Mouse (Mus musculus): Measurements from ENCODE around the gene Xirp1. TPM values are rescaled to one million over a fixed set of nuclear protein-coding genes. Genes with fewer than 3 reads are reported as not detected.
A peak's percentile ranks its signal among the peaks of the same experiment; 100 is the strongest.
"Not testable (repeated sequence)": the region's sequence is repeated elsewhere in the genome, so short reads cannot be mapped to it uniquely, and the experiment has no call there.

Gene Xirp1
- total RNA-seq, 4 experiments from 2014 or later = 68.7 to 171 (median 104) TPM

- DNase-seq (ENCODE audit: low spot score in 2 of 2) = peak; percentile 70 to 71
Observed at GRCm38 (mm10) chr9:120020285-120020890, 3.0 kb downstream of the Xirp1 start.

GRCm38 (mm10) chr9:120016956-120017355 lies 6.4 kb downstream of the Xirp1 start:
- no peak for DNase-seq (ENCODE audit: low spot score in 2 of 2)

- DNase-seq (ENCODE audit: low spot score in 2 of 2) = no peak
Observed at GRCm38 (mm10) chr9:120014828-120015227, 8.6 kb downstream of the Xirp1 start.

- no peak for DNase-seq (ENCODE audit: low spot score in 2 of 2)
Observed at GRCm38 (mm10) chr9:120013251-120013820, 10.1 kb downstream of the Xirp1 start.

GRCm38 (mm10) chr9:120012781-120013180 lies 10.6 kb downstream of the Xirp1 start:
- DNase-seq (ENCODE audit: low spot score in 2 of 2) = no peak

DNA sequence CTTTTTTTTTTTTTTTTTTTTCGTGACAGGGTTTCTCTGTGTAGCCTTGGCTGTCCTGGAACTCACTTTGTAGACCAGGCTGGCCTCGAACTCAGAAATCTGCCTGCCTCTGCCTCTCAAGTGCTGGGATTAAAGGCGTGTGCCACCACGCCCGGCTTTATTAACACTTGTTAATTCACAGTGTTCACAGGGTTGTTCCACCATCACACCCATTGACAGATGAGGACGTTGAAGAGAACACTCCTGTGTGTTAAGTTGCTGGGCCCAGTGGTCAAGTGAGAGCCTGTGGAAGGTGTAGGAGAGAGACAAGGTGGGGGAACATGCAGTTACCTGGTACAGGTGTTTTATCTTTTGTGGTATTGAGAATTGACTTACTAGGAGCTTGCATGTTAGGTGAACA lies 11.2 kb downstream of the Xirp1 start:
- DNase-seq (ENCODE audit: low spot score in 2 of 2) = not testable (repeated sequence)

DNA sequence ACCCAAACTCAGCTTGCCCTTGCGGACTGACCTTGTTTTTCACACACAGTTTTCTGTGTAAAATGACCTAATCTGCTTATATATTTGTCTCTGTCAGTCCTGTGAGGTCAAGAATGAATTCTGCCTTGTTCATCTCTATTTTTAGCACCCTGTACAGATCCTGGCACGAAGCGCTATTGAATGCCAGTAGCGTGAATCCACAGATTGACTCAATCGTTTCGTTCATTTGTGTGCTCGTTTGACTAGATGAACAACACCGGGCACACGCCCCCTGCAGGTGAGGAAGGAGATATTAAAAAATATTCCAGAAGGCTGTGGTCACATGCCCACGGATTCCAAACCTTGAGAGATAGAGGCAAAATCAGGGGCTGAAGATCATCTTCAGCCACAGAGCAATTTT lies 11.9 kb downstream of the Xirp1 start:
- DNase-seq (ENCODE audit: low spot score in 2 of 2) = peak; percentile 42 to 56

GRCm38 (mm10) chr9:120010781-120011511 lies 12.5 kb downstream of the Xirp1 start:
- peak; percentile 96 to 97 for DNase-seq (ENCODE audit: low spot score in 2 of 2)

DNA sequence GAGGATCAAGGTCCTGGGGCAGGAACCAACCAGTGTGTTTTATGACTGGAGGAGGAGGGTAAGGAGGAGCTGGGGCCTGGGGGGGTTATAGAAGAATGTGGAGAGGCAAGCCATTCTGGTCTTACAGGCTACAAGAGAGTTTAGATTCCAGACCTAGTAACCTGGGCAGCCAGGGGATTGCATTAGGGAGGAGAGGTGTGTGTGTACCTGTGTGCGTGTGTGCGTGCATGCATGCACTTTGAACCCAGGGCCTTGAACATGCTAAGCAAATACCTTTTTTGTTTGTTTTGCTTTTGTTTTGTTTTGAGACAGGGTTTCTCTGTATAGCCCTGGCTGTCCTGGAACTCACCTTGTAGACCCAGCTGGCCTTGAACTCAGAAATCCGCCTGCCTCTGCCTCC lies 13.5 kb downstream of the Xirp1 start:
- DNase-seq (ENCODE audit: low spot score in 2 of 2) = no peak

DNA sequence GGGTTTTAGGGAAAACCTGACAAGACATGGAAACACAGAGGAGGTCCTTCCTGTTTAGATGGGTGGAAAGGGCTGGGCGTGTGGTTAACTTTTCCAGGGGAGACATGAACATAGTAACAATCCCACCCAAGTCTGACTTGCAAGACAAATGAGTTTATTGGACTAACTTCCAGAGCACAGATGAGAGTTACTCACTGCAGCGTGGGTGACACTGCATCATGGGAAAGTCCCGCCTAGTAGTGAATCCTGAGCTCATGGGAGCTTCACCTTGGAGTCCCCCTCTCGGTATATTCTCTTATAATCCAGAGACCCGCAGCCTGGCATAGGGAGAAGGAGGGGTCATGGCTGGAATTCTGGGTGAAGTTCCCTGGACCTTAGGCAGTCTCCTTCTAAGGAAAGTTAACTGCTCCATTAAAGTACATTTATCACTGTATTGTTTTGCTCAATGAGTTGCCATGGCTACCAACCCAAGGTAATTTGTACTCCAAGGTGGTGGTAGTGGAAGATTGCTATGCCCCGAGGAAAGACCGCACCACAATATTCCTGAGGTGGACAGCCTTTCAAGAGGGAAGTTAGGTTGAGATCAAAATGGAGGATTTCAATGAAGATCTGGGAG lies 14.1 kb downstream of the Xirp1 start:
- DNase-seq (ENCODE audit: low spot score in 2 of 2) = no peak

DNA sequence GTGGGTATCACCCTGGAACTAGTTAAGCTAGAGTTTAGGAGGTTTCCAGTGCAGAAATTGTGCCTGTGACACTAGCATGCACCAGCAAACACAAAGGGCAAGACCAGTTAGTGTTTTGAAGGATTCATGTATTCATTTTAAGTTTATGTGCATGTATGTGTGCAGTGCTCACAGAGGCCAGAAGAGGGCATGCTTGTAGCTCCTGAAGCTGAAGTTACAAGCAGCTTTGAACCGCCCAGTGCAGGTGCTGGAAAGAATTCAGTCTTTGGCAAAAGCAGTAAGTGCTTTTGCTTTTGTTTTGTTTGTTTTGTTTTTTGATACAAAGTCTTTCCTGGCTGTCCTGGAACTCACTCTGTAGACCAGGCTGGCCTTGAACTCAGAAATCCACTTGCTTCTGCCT lies 15.6 kb downstream of the Xirp1 start:
- DNase-seq (ENCODE audit: low spot score in 2 of 2) = no peak

GRCm38 (mm10) chr9:120005936-120006335 lies 17.5 kb downstream of the Xirp1 start:
- no peak for DNase-seq (ENCODE audit: low spot score in 2 of 2)

DNA sequence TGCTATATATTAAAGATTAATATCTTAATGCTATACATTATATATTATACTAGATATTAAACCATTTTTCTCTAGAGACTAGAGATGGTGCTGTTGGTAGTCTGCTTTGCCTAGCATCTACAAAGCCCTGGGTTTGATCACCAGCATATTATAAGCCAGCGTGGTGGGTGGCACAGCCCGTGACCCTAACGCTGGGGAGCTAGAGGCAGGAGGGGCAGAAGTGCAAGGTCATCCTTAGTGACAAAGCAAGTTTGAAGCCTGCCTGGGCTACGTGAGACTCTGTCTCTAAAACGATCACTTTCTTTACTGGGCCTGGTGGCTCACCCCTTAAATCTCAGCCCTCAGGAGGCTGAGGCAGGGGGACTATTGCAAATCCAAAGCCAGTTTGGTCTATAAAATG lies 20.5 kb downstream of the Xirp1 start:
- DNase-seq (ENCODE audit: low spot score in 2 of 2) = no peak

- DNase-seq (ENCODE audit: low spot score in 2 of 2) = peak; percentile 75 to 78
Observed at GRCm38 (mm10) chr9:120001945-120002725, 21.3 kb downstream of the Xirp1 start.

- DNase-seq (ENCODE audit: low spot score in 2 of 2) = no peak
Observed at GRCm38 (mm10) chr9:120000761-120001160, 22.6 kb downstream of the Xirp1 start.

DNA sequence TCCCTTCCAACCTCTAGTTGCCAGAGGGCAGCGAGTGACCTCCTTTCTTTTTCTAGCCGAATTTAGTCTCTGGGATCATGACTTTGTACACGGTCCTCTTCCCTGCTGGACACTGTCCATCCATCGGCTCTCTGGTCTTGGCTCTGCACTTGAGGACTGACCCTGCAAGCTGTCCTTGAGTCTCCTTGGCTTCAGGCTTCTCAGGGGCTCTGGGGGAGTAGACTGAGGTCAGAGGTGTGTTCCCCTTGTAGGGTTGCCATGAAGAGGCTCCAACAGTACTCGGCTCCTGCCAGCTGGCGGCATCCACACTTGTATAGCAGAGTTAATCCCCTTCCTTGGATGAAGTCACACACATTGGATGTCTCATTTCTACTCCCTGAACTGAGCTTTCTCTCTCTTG lies 23.8 kb downstream of the Xirp1 start:
- DNase-seq (ENCODE audit: low spot score in 2 of 2) = peak in 1 of 2 experiments; percentile 39

- no peak for DNase-seq (ENCODE audit: low spot score in 2 of 2)
Observed at GRCm38 (mm10) chr9:119998776-119999175, 24.6 kb downstream of the Xirp1 start.

DNA sequence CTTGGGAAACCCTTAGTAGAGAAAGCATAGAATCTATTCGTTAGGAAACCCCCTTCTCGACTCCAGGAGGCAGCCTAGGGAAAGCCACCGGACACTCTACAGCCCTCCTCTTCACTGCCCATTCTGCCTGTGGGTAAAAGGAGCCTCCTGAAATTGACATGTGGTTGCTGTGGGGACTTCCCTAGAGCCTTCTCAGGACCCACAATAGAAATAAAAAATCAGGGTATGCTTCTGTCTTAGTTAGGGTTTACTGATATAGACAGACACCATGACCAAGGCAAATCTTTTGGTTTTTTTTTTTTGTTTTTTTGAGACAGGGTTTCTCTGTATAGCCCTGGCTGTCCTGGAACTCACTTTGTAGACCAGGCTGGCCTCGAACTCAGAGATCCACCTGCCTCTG lies 27.3 kb downstream of the Xirp1 start:
- DNase-seq (ENCODE audit: low spot score in 2 of 2) = no peak

GRCm38 (mm10) chr9:119994207-119994606 lies 29.2 kb downstream of the Xirp1 start:
- DNase-seq (ENCODE audit: low spot score in 2 of 2) = no peak

DNA sequence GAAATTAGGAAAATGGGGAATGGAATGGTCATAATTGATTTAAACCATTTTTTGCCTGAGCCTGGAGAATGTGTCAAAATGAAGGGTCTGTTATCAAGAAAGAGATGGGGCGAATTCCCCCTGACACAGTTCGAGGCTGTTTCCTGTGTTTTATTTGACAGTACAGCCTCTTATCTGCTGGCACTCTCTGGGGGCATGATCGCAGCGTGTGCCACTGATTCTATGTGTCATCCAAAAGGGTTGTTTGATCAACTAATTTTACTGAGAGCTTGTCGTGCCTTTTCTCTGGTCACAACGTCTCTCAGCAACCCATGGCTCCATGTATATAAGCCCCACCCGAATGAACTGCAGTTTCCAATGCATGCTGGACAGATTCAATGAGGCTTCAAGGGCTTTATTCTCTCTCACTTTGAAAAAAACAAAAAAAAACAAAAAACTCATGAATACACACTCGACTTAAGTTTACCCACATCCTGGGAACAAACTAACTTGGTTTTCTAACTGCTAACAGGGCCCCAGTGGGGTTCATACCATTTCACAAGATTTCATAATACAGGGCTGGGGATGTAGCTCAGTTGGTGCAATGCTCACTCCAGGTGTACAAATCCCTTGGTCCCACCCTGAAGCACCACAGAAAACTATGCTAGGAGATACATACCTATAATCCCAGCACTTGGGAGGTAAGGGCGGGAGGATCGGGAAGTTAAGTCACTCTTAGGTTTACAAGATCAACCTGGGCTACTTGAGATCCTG lies 30.1 kb downstream of the Xirp1 start:
- no peak for DNase-seq (ENCODE audit: low spot score in 2 of 2)

- DNase-seq (ENCODE audit: low spot score in 2 of 2) = no peak
Observed at GRCm38 (mm10) chr9:119991310-119991709, 32.1 kb downstream of the Xirp1 start.
